Mouse (Mus musculus) mouse embryonic stem cell (cell line): Measurements from ENCODE around the gene Ahcyl2.

Experiments used
- in situ Hi-C, 2 experiments: fragments of 300-500 bp; cut with MboI; formaldehyde crosslinking; loops; 1 replicate in 1 of 2; 3 replicates in 1 of 2; pipeline ENCODE4 v1.14.3; 2019 to 2020; ENCODE audit warnings: low sequenced_read_pairs in 2 of 2, low pct_unique_long_range_greater_than_20kb in 1 of 2, mixed read lengths in 1 of 2; ENCODE audit not compliant: unreplicated experiment in 1 of 2

The Ahcyl2 gene

DNA sequence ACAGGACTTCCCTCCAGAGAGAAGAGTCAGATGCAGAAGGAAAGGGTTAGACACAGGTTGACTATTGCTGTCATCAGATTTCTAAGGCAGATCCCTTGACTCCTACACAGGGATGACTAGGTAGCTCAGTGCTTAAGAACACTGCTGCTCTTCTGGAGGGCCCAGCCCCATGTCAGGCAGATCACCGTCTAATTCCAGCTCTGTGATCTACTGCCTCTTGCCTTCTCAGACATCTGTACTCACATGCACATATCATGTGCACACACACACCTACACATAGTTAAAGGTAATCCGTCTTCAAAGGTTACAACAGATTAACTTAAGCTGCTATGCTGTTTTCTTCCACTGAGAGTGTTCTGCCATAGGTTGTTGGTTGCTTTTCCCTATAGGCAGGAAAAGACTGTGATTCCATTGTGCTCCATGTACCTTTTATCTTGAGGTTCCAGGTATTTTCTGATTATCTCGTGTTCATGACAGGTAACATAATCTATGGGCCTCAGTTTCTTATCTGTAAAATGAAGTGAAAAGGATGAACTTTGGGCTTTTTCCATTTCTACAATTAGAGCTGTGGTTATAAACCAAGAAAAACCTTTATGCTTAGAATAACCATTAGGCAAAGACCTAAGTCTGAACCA lies 67.8 kb downstream of the Ahcyl2 start:
- in situ Hi-C loops, result no loop called here

DNA sequence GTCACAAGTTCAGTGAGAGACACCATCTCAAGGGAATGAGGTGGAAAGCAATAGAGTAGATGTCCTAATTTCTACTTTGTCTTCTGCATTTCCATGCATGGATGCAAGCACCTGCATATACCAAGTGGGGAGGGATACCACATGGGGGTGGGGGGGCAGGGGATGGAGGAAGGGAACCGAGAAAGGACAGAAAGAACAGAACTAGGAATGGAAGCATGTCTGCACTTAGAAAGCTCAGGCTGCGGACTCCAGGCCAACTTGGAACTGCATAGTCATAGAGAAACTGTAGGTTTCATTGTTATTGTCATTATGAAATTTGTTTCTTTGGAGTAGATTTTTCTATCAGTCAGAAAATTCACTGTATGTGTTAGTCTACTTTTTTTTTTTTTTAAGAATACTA lies 69.8 kb downstream of the Ahcyl2 start:
- in situ Hi-C loops, result no loop called here

DNA sequence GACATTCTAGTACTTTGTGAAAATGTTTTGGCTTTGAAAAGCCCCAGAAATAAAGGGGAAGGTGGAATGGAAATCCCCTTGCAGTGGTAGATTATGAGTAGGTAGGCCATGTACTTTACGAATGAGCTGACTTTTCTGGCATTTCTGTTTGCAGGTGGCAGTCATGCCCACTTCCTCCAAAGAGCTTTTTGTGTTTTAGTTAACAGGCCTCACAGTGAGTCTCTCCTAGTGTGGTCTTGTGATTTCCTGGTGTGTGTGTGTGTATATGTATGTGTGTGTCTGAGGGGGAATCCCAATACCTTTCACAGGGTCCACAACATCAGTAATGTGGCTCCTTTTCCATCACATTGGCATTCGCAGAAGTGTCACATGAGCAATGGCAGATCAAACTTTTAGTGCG lies 70.7 kb downstream of the Ahcyl2 start:
- in situ Hi-C loops, result no loop called here

DNA sequence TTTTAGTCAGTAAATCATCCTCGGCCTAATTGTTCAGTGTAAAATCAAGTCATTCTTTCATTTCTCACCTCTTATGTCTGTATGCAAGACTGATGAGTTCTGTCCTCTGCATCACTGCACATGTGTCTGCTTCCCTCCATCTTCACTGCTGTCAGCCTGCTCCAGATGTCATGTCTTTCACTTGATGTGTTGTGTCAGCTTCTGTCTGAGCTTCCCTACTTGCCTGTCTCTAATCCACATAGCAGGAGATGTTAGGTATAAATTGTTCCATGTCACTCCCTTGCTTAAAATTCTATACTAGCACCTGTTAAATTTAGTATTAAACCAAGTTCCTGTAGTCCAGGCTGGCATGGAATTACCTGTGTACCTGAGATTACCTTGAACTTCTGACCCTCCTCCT lies 72.2 kb downstream of the Ahcyl2 start:
- in situ Hi-C loops, result no loop called here

DNA sequence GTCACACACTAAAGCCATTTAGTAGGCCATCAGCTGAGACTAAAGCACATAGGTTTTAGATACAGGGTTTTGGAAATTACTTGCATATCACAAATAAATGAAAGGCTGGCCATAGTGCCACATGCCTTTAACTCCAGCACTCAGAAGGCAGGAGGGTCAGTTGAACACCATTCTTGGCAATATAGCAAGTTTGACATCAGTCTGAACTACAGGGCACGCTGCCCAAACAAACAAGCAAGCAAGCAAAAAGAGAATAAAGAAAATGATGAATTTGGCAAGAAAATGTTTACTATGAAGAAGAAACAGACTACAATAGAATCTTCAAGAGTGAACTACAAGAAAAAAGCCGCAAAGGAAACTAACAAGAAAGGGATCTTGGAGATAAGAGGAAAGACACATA lies 73.7 kb downstream of the Ahcyl2 start:
- in situ Hi-C loops, result no loop called here

DNA sequence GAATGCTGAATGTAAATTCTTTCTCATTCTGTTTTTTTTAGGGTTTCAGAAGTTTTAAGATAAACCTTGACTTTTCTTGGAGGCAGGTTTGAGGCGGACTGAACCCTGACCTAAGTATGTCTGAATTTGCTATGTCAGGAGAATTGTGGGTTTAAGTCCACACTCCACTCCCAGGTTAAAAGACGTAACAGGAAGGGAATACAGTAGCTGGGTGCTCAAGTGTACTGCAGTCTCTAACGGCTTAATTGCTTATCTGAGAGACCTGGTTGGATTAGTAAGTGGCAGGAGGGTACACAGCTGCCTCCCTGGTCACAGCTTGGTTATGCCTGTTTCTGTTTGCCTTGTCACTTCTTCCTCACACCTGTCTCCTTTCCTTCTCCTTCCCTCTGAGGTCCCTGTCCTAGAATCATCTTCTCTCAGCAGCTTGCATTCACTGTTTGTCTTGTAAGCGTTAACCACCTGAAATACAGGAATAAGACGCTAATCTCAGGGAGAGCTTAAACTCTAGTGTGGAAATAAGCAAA lies 79.9 kb downstream of the Ahcyl2 start:
- in situ Hi-C loops, result no loop called here

DNA sequence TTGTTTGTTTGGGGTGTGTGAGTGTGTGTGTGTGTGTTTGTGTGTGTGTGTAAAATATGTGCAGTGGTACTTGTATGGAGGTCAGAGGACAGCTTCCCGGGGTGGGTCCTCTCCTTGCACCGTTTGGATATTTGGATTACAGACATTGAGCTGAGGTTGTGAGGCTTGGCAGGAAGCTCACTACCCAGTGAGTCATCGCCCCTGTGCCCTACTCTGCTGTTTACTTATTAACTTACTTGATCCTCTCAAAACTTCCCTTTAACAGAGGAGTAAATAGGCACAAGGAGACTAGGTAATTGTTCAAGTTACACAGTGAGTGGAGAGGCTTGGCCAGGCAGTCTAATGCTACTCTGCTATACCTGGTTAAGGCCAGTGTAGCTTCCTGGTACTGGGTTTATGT lies 81.0 kb downstream of the Ahcyl2 start:
- in situ Hi-C loops, result no loop called here

DNA sequence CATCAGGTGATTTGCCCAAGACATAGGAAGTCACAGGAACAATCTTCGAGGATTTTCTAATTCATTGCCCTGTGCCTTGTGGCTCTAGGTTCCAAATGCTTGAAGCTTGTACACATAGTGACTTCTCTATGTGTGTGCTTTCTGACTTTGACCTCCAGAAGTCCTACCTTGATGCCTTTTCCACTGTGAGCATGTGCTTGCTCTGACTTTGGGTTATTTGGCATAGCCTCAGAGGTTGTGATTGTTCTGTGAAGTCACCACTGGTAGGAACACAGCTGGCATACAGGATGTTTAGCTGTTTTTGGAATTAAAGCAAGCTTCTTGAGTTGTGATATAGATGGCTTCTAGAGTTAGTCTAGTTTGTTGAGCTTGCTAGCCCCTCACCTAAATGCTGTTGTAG lies 82.3 kb downstream of the Ahcyl2 start:
- in situ Hi-C loops, result no loop called here

DNA sequence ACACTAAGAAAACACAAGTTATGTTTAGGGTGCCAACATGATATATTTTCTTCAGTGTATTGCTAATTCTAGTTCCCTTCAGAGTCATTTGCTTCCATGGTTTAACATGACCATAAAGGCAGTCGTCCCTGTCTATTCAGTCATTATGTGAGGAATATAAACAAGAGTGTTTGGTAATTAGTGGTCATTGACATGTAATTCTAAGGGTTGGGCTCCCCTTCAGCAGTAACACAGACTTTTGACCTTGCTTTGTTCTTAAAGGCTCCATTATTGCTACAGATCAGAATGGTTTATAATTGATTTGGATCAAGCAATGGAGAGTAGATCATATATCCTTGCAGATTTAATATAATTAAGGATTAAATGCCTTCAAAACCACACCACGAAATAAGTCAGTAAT lies 82.9 kb downstream of the Ahcyl2 start:
- in situ Hi-C loops, result no loop called here

DNA sequence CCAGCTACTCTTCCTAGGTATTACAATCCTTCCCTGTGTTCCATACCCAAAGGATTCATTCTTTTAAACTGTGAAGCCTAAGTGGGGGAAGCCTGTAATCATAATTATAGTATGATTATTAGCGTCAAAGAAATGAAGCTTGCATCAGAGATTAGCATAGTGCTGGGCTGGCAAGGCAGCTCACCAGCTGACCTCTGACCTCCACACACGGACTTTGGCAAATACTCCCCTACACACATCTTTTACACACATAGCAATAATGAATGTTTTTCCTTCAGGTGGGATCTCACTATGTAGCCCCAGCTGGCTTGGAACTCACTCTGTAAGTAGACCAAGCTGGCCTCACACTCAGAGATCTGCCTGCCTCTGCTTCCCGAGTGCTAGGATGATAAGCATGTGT lies 84.1 kb downstream of the Ahcyl2 start:
- in situ Hi-C loops, result no loop called here

DNA sequence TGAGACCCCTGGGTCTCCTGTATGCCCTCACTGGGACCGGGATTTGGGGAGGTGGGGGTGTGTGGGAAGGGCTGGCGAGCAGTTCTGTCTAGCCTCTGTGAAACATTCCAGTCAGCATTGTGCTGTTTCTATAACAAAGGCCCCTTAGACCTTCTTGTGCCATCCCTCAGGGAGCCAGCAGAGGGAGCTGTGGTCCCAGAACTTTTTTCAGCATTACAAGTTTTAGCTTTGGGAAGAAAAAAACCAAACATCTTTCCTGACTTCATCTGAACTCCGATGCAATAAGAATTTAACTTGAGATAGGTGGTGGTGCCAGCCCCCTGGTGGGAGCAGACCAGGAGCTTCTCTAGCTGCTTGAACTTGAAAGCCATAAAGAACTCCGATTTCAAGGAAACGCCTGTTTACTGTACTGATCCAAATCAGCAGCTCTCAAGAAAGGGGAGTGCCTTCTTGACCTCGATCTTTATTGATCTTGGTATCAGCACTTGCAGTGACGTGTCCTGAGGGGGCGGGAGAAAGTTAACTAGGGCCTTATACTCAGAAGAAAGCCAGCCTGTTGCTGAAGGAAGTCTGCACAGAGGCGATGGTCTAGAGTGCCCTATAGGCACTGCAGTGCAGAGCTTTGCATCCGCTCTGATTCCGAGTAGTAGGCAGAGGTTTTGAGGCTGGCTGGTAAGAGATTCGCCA lies 85.5 kb downstream of the Ahcyl2 start:
- in situ Hi-C loops, result no loop called here

DNA sequence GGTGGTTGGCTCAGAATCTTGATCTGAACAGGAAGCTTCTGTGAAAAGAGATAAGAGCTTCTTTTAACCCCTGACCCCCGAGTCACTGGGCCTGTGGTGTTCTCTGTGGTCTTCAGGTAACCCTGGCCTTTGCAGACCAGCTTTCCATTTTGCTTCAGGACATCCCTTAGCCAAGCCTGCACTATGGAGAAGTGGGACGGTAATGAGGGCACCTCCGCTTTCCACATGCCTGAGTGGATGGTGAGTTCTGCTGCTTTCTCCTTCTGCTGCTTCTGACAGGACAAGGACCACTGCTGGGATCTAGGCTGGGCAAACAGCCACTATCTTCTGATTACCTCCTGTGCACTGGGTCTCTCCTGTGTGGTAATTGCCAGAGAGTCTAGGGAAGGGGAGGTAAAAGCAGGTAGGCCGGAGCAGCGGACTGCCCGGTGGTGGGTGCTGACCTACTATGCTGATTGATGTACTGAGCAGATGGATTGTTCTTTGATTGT lies 86.1 kb downstream of the Ahcyl2 start:
- in situ Hi-C loops, result no loop called here

DNA sequence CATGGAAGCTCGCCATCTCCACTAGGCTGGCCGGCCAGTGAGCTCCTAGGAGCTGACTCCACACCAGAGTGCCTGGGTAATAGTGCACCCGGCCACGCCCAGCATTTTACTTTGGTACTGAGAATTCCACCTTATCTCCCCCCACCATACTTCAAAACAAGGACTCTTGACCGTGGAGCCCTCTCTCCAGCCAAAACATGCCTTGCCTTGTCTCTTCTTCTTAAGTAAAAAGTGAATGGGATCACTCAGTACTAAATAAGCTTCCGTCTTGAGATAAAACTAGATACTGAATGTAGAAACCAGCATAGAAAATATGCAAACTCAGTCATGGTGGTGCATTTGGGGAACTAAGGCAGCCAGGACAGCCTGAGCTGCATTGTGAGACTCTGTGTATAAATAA lies 90.8 kb downstream of the Ahcyl2 start:
- in situ Hi-C loops, result no loop called here

DNA sequence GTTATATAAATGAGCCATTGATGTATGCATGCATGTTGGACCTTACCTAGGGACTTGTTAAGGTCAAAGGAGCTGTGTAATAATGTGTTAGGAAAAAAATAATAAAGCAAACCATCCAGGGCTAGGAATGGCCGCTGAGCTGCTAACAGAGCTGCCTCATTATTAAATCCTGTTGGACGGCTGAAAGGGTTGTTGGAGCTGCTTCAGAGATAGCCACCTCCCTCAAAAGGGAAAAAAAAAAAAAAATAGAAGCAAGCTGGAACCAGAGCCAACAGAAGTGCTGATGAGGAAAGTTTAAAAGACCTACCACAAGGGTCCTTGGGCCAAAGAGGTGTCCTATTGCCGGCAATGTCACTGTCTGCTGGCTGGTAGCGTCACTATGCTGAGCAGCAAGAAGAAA lies 91.5 kb downstream of the Ahcyl2 start:
- in situ Hi-C loops, result no loop called here

DNA sequence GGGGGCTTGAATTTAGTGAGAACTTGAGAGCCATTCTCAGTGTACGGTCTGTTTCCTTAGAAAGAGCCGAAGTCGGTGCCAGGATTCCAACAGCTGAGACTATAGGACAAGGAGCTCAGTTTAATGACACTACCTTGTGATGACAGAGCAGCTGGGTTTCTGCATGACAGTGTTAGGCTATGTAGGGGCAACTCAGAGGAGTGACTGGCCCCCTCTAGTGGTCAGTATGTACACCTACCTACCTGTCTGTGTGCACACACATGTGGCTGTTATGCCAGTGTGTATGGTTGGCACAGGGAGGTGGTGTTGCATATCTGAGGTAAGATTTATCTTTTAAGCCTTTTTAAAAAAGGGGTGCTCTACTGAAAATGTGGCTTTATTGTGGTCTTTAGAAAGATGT lies 92.4 kb downstream of the Ahcyl2 start:
- in situ Hi-C loops, result no loop called here

DNA sequence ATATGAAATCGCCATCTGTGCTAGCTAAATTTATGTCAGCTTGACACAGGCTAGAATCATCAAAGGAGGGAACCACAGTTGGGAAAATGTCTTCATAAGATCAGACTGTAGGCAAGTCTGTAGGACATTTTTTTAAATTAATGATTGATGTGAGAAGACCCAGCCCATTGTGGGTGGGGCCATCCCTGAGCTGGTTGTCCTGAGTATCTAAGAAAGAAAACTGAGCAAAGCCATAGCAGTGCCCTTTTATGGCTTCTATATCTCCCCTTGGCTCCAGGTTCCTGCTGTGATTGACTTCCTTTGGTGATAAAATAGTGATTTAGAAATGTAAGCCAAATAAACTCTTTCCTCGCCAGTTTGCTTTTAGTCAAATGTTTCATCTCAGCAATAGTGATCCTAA lies 97.1 kb downstream of the Ahcyl2 start:
- in situ Hi-C loops, result no loop called here

DNA sequence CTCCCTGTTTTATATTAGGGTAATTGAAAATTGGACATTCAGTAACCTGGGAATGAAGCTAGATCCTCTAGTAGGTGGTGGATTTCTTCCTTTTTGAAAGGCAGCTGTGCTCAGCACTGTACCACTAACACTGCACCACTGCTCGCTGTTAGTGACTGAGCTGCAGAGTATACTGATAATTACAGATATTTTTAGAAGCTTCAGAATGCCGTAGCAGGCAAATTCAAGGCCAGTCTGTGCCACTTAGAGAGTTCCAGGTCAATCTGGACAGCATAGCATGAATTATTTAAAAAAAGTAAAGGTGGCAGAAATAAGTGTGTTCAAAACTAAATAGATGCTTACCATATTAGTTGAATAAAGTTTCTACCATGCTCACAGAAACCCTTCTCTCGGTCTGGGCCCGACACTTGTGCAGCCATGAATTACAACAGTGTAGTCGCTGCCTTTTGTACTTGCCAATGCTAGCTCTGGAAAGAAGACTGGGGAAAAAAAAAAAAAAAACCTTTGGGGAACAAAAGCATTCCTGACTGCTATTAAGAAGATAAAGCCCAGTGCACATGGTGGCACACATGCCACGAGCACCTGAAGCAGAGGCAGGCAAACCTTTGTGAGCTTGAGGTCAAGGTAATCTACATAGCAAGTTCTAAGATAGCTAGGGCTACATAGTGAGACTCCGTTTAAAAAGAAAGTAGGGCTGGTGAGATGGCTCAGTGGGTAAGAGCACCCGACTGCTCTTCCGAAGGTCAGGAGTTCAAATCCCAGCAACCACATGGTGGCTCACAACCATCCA lies 99.3 kb downstream of the Ahcyl2 start:
- in situ Hi-C loops, result no loop called here

DNA sequence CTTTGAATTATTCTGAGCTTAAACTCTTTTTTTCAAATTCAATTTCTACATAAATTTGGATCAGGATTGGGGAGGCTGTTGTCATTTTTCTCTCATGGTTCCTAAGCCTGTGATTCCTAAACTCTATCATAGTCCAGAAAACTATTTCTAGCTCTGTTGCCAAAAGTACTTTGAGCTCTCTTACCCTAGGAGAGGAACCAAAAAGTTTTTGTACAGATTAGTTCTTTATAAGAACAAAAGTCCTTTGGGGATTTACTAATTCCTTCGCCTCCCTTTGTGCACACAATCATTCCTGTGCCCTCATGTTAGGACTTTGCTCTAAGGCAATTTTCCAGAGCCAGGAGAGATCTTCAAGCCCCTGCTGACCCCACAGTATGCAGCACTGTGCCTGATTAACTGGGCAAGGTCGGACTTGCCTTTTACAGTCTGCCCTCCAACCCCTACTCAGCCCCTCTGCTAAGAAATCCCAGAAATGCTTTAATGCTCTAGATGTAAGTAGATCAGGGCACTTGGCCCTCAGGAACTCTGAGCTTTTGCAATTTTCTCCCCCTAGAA lies 100.6 kb downstream of the Ahcyl2 start:
- in situ Hi-C loops, result no loop called here

DNA sequence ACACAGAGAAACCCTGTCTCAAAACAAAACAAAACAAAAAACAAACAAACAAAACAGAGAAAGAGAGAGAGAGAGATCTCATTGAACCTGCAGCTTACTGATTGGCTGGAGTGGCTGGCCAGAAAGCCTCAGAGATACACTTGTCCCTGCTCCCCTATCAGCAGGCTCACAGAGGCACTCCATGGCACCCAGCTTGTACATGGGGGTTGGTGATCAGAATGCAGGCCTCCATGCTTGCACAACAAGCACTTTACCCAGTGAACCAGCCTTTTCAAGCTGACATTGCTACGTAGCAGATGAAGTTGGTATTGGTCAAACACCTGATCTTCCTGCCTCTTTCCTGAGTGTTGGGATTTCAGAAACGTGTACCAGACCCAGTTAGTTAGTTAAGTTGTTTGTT lies 105.8 kb downstream of the Ahcyl2 start:
- in situ Hi-C loops, result no loop called here
